Mouse (Mus musculus) neural tube, embryonic 15.5 days (tissue): ENCODE data around the gene Gm42906. TPM values are rescaled to one million over a fixed set of nuclear protein-coding genes. Genes with fewer than 3 reads are reported as not detected.

ENCODE experiments used
- ATAC-seq: fragments of 200-750 bp; cut with Nextera tagmentation; 2 replicates; pipeline ENCODE4 v1.8.0; 2017; ENCODE audit warnings: mild to moderate bottlenecking, moderate TSS enrichment, moderate library complexity; ENCODE audit not compliant: low FRiP score
- H3K27ac ChIP-seq: fragments of 300-500 bp; sonication (generic); replicated peaks from 2 replicates; pipeline ENCODE4 v1.5.1; 2015; ENCODE audit warnings: mild to moderate bottlenecking, inconsistent platforms
- H3K27me3 ChIP-seq: fragments of 300-500 bp; sonication (generic); replicated peaks from 2 replicates; pipeline ENCODE4 v1.6.1; 2015; ENCODE audit warnings: inconsistent platforms
- H3K36me3 ChIP-seq: fragments of 300-500 bp; sonication (generic); 2 replicates; pipeline ENCODE4 v1.6.1; 2015; ENCODE audit warnings: inconsistent platforms
- H3K4me1 ChIP-seq: fragments of 300-500 bp; sonication (generic); 2 replicates; pipeline ENCODE4 v1.6.1; 2015; ENCODE audit warnings: inconsistent platforms
- H3K4me2 ChIP-seq: fragments of 300-500 bp; sonication (generic); 2 replicates; pipeline ENCODE4 v1.6.1; 2015; ENCODE audit warnings: inconsistent platforms, mild to moderate bottlenecking, moderate library complexity
- H3K4me3 ChIP-seq: fragments of 300-500 bp; sonication (generic); replicated peaks from 2 replicates; pipeline ENCODE4 v1.5.1; 2015; ENCODE audit warnings: mild to moderate bottlenecking, inconsistent platforms
- H3K9ac ChIP-seq: fragments of 300-500 bp; sonication (generic); replicated peaks from 2 replicates; pipeline ENCODE4 v1.6.1; 2015; ENCODE audit warnings: mild to moderate bottlenecking, inconsistent platforms
- H3K9me3 ChIP-seq: fragments of 300-500 bp; sonication (generic); replicated peaks from 2 replicates; pipeline ENCODE4 v1.6.1; 2016; ENCODE audit warnings: inconsistent platforms
- whole genome bisulfite sequencing: fragments of 180-500 bp; shearing (Covaris S2); methylation state at CpG from one replicate; pipeline ENCODE4 v1.1.7; 2015; ENCODE audit warnings: mixed read lengths; 5-methylcytosine and 5-hydroxymethylcytosine counted together
- polyA plus RNA-seq: library from polyadenylated mRNA; unstranded; fragments of >200 nt; fragmentation: Nextera tagmentation; extraction: Ambion mirVana; gene quantifications from 2 replicates; pipeline ENCODE4 v1.2.1, GENCODE M21; 2015

Gm42906 gene
- polyA plus RNA-seq: not detected in 2 replicates

DNA sequence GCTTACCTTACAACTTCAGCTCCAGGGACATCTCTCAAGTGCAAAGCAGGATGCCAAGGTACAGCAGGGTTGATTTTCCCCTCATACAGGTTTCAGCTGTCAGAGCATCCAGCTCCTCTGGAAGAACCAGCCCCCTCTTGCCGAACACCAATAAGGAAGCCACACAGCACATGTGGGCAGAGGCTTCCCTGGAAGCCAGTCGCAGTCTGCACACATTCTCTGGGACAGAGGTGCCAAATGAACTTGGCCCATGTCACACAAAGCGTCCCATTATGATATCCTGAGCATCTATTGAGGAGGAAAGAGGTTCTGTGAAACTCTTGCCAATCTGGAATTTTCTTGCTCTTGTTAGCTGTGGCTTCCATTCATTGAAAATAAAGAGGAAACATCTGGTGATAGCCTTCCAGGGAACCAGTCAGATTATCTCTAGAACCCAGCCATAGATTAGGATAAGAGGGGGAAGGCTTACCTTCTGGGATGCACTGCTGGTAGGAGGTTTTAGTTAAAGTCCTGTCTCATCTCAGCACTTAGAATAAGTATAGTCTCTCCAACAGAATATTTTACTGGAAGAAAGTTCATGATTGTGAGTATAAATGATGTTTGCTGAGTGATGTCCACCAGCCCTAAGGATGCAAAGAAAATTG is at the start of gene Gm42906:
Gene Gm42906, minus strand, starts transcription at position 51 of the 644 bp plus-strand sequence.
- no peak for ATAC-seq
- H3K4me1 ChIP-seq: no peaks in the 10 kb centered on the region
- no peak within 1 kb of the TSS for H3K27ac ChIP-seq
- no peaks in the 10 kb centered on the region for H3K36me3 ChIP-seq
- no peak within 1 kb of the TSS for H3K4me2 ChIP-seq
- H3K9me3 ChIP-seq: no peaks in the 10 kb centered on the region
- no peak within 1 kb of the TSS for H3K4me3 ChIP-seq
- no peak within 1 kb of the TSS for H3K9ac ChIP-seq
- 74% methylated on average over 3 of the region's 3 CpGs for WGBS
- H3K27me3 ChIP-seq: no peaks in the 10 kb centered on the region

DNA sequence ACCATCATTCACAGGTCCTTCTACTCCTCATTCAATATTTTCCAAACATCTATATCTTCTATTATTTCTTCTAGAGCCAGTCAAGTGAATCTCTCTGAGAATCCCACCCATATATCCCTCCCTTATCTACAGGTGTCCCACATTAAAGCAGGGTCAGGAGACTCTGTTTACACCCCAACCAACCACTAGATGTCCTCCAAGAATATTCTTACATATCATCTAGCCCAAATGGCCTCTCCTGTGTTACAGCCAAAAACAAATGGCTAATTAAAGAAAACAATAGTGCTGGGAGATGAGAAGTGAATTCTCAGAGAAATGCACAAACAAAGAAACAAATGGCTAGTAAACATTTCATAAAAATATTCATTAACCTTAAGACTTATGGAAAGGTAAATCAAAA is 17.7 kb upstream of the Gm42906 start:
- Histone ChIP-seq H3K4me1 (no peaks in the 10 kb centered on the region), H3K9me3 (no peaks in the 10 kb centered on the region), H3K9ac (no peak overlapping the region), H3K27me3 (no peaks in the 10 kb centered on the region), H3K4me3 (no peak overlapping the region), H3K27ac (no peak overlapping the region), H3K36me3 (no peaks in the 10 kb centered on the region), H3K4me2 (no peak overlapping the region)
- ATAC-seq: no peak

DNA sequence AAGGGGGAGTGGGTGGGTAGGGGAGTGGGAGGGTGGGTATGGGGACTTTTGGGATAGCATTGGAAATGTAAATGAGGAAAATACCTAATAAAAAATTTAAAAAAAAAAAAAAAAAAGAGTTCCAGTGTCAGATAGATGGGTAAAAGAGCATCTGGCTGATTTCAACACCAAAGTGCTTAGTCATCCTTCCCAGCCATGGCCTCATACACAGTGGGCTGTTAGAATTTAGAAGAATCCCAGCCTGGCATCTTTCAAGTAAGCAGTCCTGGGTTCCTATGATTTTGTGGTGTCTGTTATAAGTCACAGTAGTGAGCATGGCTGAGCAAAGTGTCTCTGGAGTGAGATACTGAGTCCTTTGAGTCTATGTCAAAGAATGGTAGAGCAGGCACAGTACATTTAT is 7.1 kb upstream of the Gm42906 start:
- no peak overlapping the region for H3K4me2 ChIP-seq
- H3K9ac ChIP-seq: no peak overlapping the region
- H3K9me3 ChIP-seq: no peaks in the 10 kb centered on the region
- no peak overlapping the region for H3K27ac ChIP-seq
- H3K36me3 ChIP-seq: no peaks in the 10 kb centered on the region
- no peaks in the 10 kb centered on the region for H3K27me3 ChIP-seq
- H3K4me3 ChIP-seq: no peak overlapping the region
- no peak for ATAC-seq
- no peaks in the 10 kb centered on the region for H3K4me1 ChIP-seq

DNA sequence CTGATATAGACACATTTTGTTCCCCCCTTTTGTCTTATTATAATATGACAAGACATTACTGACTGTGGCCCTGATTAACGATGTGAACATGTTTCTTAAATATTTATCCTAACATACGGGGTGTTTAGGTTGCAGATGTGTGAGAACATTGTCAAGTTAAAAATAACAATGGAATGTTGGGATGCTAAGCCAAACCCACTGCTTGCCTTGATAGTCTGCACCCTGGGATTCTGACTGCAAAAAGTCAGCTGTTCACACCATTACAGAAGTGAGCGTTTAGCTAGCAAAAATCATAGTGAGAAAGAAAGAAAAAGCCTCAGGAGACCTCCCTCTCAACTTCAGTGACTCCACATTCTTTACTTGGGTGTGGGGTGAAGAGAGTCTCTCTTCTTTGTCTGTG is 1.5 kb downstream of the Gm42906 start:
- no peak overlapping the region for H3K4me3 ChIP-seq
- ATAC-seq: no peak
- 79% methylated on average over 3 of the region's 3 CpGs for WGBS
- H3K4me2 ChIP-seq: no peak overlapping the region
- no peaks in the 10 kb centered on the region for H3K27me3 ChIP-seq
- no peak overlapping the region for H3K27ac ChIP-seq
- no peaks in the 10 kb centered on the region for H3K36me3 ChIP-seq
- no peaks in the 10 kb centered on the region for H3K4me1 ChIP-seq
- no peaks in the 10 kb centered on the region for H3K9me3 ChIP-seq
- H3K9ac ChIP-seq: no peak overlapping the region

DNA sequence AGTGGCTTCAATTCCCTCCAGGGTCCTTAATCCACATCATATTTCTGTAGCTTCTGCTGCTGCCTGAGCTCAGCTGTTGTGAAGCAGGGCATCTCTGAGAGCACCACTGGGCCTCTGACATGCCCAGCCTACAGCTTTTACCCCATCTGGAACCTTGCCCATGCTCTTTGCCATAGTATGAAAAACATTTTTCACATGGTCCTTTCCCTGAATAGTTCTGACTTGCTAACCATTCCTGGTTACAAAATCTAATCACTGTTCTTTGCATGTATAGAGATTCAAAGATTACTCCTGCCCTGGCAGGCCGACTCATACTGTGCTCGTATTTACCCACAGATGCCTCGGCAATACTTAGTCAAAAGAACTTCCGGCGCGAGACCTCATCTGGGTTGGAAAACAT is 5.3 kb downstream of the Gm42906 start:
- Histone ChIP-seq H3K4me1 (no peaks in the 10 kb centered on the region), H3K4me2 (no peak overlapping the region), H3K27ac (no peak overlapping the region), H3K4me3 (no peak overlapping the region), H3K36me3 (no peaks in the 10 kb centered on the region), H3K9me3 (no peaks in the 10 kb centered on the region), H3K9ac (no peak overlapping the region), H3K27me3 (no peaks in the 10 kb centered on the region)
- no peak for ATAC-seq
- WGBS: 91% methylated on average over 6 of the region's 6 CpGs

DNA sequence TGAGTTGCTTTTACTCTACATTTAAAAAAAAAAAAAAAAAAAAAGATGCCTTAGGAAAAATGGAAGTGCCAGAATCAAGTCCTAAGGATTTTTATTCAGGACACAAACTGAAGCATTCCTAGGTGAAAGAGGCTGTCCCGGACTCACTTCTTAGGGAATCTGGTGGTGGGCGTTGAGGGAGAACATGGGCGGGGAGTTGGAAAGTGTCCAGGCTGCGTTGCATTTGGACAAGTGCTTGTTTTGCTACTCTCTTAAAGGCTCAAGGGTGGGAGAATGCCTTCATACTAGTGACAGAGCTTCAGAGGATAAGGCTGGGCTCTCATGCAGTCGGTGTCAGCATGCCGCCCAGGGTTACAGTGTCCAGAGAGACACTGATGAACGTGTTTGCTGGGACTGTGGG is 6.1 kb downstream of the Gm42906 start:
- 71% methylated on average over 7 of the region's 7 CpGs for WGBS
- H3K9me3 ChIP-seq: no peaks in the 10 kb centered on the region
- no peak overlapping the region for H3K4me2 ChIP-seq
- no peaks in the 10 kb centered on the region for H3K4me1 ChIP-seq
- no peak overlapping the region for H3K4me3 ChIP-seq
- no peak overlapping the region for H3K9ac ChIP-seq
- ATAC-seq: no peak
- no peak overlapping the region for H3K27ac ChIP-seq
- no peaks in the 10 kb centered on the region for H3K27me3 ChIP-seq
- no peaks in the 10 kb centered on the region for H3K36me3 ChIP-seq

DNA sequence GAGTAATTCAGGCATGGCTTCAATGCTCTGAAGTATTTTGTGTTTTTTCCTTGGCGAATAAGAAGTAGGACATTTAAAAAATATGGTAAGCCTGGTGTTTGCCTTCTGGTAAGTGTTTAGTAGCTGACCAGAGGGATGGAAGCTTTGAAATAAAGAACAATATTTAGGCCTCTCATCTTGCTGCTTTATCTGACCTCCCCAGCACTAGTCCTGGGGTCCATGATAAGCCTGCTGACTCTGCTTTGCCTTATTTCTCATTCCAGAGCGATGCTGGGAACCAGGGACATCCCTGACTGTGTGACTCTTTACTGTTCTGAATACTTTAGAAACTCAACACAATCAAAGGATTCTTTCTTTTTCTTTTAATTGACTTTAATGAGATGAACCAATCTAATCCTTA is 9.4 kb downstream of the Gm42906 start:
- Histone ChIP-seq H3K4me2 (no peak overlapping the region), H3K27me3 (no peaks in the 10 kb centered on the region), H3K4me3 (no peak overlapping the region), H3K36me3 (no peaks in the 10 kb centered on the region), H3K27ac (no peak overlapping the region), H3K4me1 (no peaks in the 10 kb centered on the region), H3K9me3 (no peaks in the 10 kb centered on the region), H3K9ac (no peak overlapping the region)
- ATAC-seq: no peak
- 96% methylated on average over 2 of the region's 2 CpGs for WGBS

DNA sequence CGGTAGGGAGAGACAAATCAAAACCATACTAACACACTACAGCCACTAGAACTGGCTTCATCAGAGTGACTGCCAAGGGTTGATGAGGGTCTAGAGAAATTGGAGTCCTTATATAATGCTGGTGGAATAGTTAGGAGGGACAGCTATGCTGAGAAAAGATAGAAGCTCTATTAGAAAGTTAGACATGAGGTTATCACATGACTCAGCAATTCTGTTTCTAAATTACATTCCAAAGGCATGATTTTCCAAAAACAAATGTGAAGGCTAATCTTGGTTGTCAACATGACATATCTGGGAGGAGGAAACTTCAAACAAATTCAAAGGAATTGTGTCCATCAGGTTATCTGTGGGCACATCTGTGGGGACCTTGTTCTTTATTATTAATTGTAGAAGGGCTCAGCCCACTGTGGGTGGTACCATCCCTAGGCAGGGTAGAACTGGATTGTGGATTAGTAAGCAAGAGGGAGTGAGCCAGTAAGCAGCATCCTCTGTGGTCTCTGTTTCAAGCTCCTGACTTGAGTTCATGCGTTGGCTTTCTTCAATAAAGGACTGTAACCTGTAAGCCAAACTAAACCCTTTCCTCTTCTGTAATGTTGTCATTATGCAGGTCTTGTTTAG is 10.4 kb downstream of the Gm42906 start:
- no peak overlapping the region for H3K27ac ChIP-seq
- H3K9me3 ChIP-seq: no peaks in the 10 kb centered on the region
- no peaks in the 10 kb centered on the region for H3K27me3 ChIP-seq
- 91% methylated on average over 2 of the region's 2 CpGs for WGBS
- H3K4me3 ChIP-seq: no peak overlapping the region
- ATAC-seq: no peak
- no peak overlapping the region for H3K9ac ChIP-seq
- 0 out of 2 replicates have a peak, but pooled peaks cover 2% of the 10 kb centered on the region for H3K4me1 ChIP-seq
- no peak overlapping the region for H3K4me2 ChIP-seq
- no peaks in the 10 kb centered on the region for H3K36me3 ChIP-seq

DNA sequence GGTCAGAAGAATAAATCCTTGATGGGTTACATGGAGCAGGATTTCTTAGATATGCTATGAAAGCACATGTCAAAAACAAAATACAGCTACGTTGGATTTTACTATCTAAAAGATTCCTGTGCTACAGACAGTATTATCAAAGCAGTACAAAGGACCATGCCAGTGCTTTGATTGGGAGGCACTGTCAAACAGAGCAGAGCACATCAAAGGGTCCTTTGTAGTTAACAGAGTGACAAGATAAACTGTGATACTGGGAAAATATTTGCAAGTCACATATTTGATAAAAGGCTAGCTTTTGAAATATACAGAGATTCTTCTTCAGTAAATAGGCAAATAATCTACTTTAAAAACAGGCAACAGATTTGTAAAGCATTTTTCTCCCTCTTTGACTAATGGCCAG is 11.0 kb downstream of the Gm42906 start:
- no peaks in the 10 kb centered on the region for H3K36me3 ChIP-seq
- no peaks in the 10 kb centered on the region for H3K9me3 ChIP-seq
- H3K4me1 ChIP-seq: 0 out of 2 replicates have a peak, but pooled peaks cover 4% of the 10 kb centered on the region
- H3K9ac ChIP-seq: no peak overlapping the region
- H3K4me3 ChIP-seq: no peak overlapping the region
- no peak for ATAC-seq
- H3K27me3 ChIP-seq: no peaks in the 10 kb centered on the region
- no peak overlapping the region for H3K4me2 ChIP-seq
- H3K27ac ChIP-seq: no peak overlapping the region
- WGBS: 41% methylated on average over 1 of the region's 1 CpGs

DNA sequence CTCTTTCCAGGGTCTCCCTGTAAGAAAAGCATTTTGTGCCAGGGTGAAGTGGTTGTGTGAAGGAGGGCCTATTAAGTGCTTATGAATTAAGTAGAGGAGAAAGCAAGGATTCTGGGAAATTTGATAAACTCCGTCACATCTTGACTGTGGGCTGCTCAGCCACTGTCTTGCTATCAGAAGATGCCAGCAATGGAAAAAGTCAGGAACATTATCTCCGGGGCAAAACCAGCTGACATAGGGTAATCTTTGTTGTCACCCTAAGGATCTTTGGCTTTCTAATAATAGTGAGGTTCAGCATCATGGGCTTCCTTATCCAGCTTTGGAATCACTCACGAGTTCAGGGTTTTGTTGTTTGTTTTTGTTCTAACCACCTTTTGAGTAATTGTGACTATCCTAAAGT is 14.3 kb downstream of the Gm42906 start:
- 78% methylated on average over 3 of the region's 3 CpGs for WGBS
- Histone ChIP-seq H3K9ac (no peak overlapping the region), H3K4me3 (no peak overlapping the region), H3K4me2 (no peak overlapping the region), H3K9me3 (no peaks in the 10 kb centered on the region), H3K27ac (no peak overlapping the region), H3K4me1 (peaks cover 8% of the 10 kb centered on the region; the same call in 1 of the 2 replicates), H3K36me3 (no peaks in the 10 kb centered on the region), H3K27me3 (no peaks in the 10 kb centered on the region)
- no peak for ATAC-seq

DNA sequence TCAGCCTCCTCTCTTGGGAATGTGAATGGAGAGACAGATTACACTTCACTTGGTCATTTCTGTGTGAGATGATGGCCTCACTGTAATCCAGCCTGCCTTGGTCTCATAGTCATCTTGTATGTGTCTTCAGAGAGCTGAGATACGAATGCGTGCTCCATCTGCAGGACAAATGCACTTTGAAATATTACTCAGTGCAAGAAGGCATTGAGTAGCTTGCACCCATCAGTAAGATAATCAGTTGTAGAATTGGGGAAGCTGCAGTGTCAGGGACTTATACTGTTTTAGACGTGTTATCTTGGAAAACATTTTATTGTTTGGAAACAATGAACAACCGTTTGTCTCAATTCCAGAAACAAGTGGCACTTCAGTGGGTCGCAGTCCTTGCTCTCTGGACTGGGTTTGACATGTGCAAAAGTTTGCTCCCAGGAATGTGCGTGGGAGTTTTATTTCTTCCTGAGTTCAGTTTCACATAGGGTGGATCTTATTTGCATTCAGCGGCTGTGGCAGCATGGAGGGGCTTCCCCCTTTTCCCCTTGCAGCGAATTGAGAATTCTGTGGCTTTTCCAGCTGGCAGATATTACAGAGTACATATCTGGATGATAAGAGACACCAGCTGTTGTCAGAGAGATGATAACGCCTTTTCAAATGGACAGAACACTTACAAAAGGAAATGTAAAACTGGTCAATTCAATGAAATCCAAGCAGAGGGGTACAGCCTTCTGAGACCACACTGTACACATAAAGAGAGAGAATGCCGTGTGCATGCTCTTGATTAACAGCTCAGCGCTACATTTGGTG is 15.1 kb downstream of the Gm42906 start:
- no peaks in the 10 kb centered on the region for H3K9me3 ChIP-seq
- no peak overlapping the region for H3K9ac ChIP-seq
- no peak overlapping the region for H3K27ac ChIP-seq
- H3K4me2 ChIP-seq: no peak overlapping the region
- WGBS: 48% methylated on average over 11 of the region's 11 CpGs
- H3K27me3 ChIP-seq: no peaks in the 10 kb centered on the region
- H3K4me3 ChIP-seq: no peak overlapping the region
- peaks cover 8% of the 10 kb centered on the region; the same call in 1 of the 2 replicates for H3K4me1 ChIP-seq
- ATAC-seq: no peak
- no peaks in the 10 kb centered on the region for H3K36me3 ChIP-seq

DNA sequence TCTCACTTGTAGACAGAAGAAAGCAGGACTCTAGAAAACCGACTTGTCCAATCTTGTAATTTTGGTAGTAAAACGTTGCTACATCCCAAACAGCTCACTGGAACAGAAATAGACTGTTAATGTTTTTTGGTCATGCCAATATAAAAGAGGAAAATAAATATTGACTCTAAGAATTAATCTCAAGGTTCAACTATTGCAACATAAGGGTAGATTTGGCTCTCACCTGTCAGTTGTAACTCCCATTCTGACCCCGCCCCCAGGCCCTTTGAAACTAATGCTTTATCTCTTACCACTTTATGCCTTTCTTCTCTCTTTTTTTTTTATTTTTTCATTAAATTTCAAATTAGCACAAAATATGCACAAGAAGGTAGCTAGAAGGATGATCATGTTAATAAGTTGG is 18.0 kb downstream of the Gm42906 start:
- Histone ChIP-seq H3K9me3 (no peaks in the 10 kb centered on the region), H3K4me3 (no peak overlapping the region), H3K27ac (no peak overlapping the region), H3K9ac (no peak overlapping the region), H3K36me3 (no peaks in the 10 kb centered on the region), H3K4me2 (no peak overlapping the region), H3K4me1 (peaks cover 8% of the 10 kb centered on the region; the same call in 1 of the 2 replicates), H3K27me3 (no peaks in the 10 kb centered on the region)
- ATAC-seq: no peak
- WGBS: 70% methylated on average over 3 of the region's 3 CpGs
